Comparison of ENCODE assay signal across 8 mouse cellular contexts in genomic region chr2:154604156-154604555, GRCm38 (mm10). TPM values are rescaled to one million over a fixed set of nuclear protein-coding genes. Genes with fewer than 3 reads are reported as not detected.
A peak's percentile ranks its signal among the peaks of the same experiment; 100 is the strongest.
DNase-seq lines count a peak whose midpoint lies in the region; ATAC-seq lines count a peak whose summit lies in the region.

No protein-coding gene starts in this region.

- DNase-seq in kidney, adult 9 months = no peak
- no peak for DNase-seq in limb, embryonic 11.5 days (ENCODE audit: low spot score)
- DNase-seq in gastrocnemius, postnatal 10 days = no peak
- DNase-seq in frontal cortex, adult 2 months (ENCODE audit: extremely low spot score in 1 of 2, low spot score in 1 of 2) = no peak
- no peak for DNase-seq in c-Kit-positive CD71-positive TER-119-positive erythroid progenitor cells, embryonic 14.5 days (ENCODE audit: low spot score)

- no peak overlapping the region for H3K27ac ChIP-seq in kidney, embryonic 15.5 days
- no peak overlapping the region for H3K27ac ChIP-seq in embryonic facial prominence, embryonic 13.5 days
- no peak overlapping the region for H3K27ac ChIP-seq in limb, embryonic 11.5 days (replicated peaks; ENCODE audit: low read depth, low read length)
- no peak overlapping the region for H3K27ac ChIP-seq in neural tube, embryonic 15.5 days (replicated peaks)

- WGBS in kidney, embryonic 15.5 days = 37% methylated on average over 7 of the region's 7 CpGs
- 36% methylated on average over 7 of the region's 7 CpGs for WGBS in embryonic facial prominence, embryonic 13.5 days
- 38% methylated on average over 7 of the region's 7 CpGs for WGBS in limb, embryonic 11.5 days
- 40% methylated on average over 7 of the region's 7 CpGs for WGBS in neural tube, embryonic 15.5 days

- H3K4me3 ChIP-seq in kidney, embryonic 15.5 days (replicated peaks) = peak overlapping the region; percentile 87
- peak overlapping the region; percentile 77 for H3K4me3 ChIP-seq in embryonic facial prominence, embryonic 13.5 days
- peak overlapping the region; percentile 75; the same call in 1 of the 2 replicates for H3K4me3 ChIP-seq in limb, embryonic 11.5 days (ENCODE audit: low read depth, low read length)
- peak overlapping the region; percentile 80 for H3K4me3 ChIP-seq in neural tube, embryonic 15.5 days (replicated peaks)

- H3K27me3 ChIP-seq in kidney, embryonic 15.5 days = peaks cover 2% of the 10 kb centered on the region; the same call in 1 of the 2 replicates
- H3K27me3 ChIP-seq in embryonic facial prominence, embryonic 13.5 days = no peaks in the 10 kb centered on the region
- H3K27me3 ChIP-seq in limb, embryonic 11.5 days (ENCODE audit: control insufficient read depth, insufficient read depth, low read length) = no peaks in the 10 kb centered on the region
- H3K27me3 ChIP-seq in neural tube, embryonic 15.5 days (replicated peaks) = no peaks in the 10 kb centered on the region

- H3K36me3 ChIP-seq in kidney, embryonic 15.5 days = no peaks in the 10 kb centered on the region
- no peaks in the 10 kb centered on the region for H3K36me3 ChIP-seq in embryonic facial prominence, embryonic 13.5 days
- no peaks in the 10 kb centered on the region for H3K36me3 ChIP-seq in limb, embryonic 11.5 days (ENCODE audit: control insufficient read depth, insufficient read depth, low read length)
- no peaks in the 10 kb centered on the region for H3K36me3 ChIP-seq in neural tube, embryonic 15.5 days

- peak overlapping the region; percentile 18; the same call in 1 of the 2 replicates for H3K9ac ChIP-seq in kidney, embryonic 15.5 days
- 0 out of 2 replicates have a peak overlapping the region, but pooled peaks have one; percentile 33 for H3K9ac ChIP-seq in embryonic facial prominence, embryonic 13.5 days
- no peak overlapping the region for H3K9ac ChIP-seq in limb, embryonic 11.5 days (ENCODE audit: low read length)
- no peak overlapping the region for H3K9ac ChIP-seq in neural tube, embryonic 15.5 days (replicated peaks)

- peaks cover 17% of the 10 kb centered on the region for H3K4me1 ChIP-seq in kidney, embryonic 15.5 days
- peaks cover 14% of the 10 kb centered on the region for H3K4me1 ChIP-seq in embryonic facial prominence, embryonic 13.5 days
- peaks cover 6% of the 10 kb centered on the region; the same call in 1 of the 2 replicates for H3K4me1 ChIP-seq in limb, embryonic 11.5 days (ENCODE audit: control insufficient read depth, insufficient read depth, low read length)
- H3K4me1 ChIP-seq in neural tube, embryonic 15.5 days = peaks cover 16% of the 10 kb centered on the region

- no peaks in the 10 kb centered on the region for H3K9me3 ChIP-seq in kidney, embryonic 15.5 days (replicated peaks)
- H3K9me3 ChIP-seq in embryonic facial prominence, embryonic 13.5 days = no peaks in the 10 kb centered on the region
- no peaks in the 10 kb centered on the region for H3K9me3 ChIP-seq in limb, embryonic 11.5 days (ENCODE audit: control insufficient read depth, low read length)
- no peaks in the 10 kb centered on the region for H3K9me3 ChIP-seq in neural tube, embryonic 15.5 days (replicated peaks)

- H3K4me2 ChIP-seq in kidney, embryonic 15.5 days = peak overlapping the region; percentile 77
- H3K4me2 ChIP-seq in embryonic facial prominence, embryonic 13.5 days = peak overlapping the region; percentile 80
- H3K4me2 ChIP-seq in limb, embryonic 11.5 days (ENCODE audit: low read depth, severe bottlenecking) = peak overlapping the region; percentile 74
- peak overlapping the region; percentile 77 for H3K4me2 ChIP-seq in neural tube, embryonic 15.5 days

- ATAC-seq in kidney, embryonic 15.5 days (replicated peaks; ENCODE audit: low FRiP score) = no peak; the same call in 1 of the 2 replicates
- ATAC-seq in embryonic facial prominence, embryonic 13.5 days (ENCODE audit: insufficient number of reproducible peaks, insufficient read depth, low FRiP score, low TSS enrichment, low read depth) = no peak
- no peak for ATAC-seq in limb, embryonic 11.5 days (ENCODE audit: insufficient number of reproducible peaks, low FRiP score, low TSS enrichment, low read depth)
- no peak for ATAC-seq in neural tube, embryonic 15.5 days (ENCODE audit: low FRiP score)

RNA-seq across cellular contexts. Expression of gene Pxmp4, which starts 0.6 kb away (rescaled TPM):
- 27.7 and 29.8 TPM in 2 replicates for polyA plus RNA-seq in kidney, embryonic 15.5 days (2015; fragmentation: Nextera tagmentation; extraction: Ambion mirVana)
- polyA plus RNA-seq in embryonic facial prominence, embryonic 13.5 days (2015; fragmentation: Nextera tagmentation; extraction: Ambion mirVana) = 24.0 and 24.7 TPM in 2 replicates
- 13.5 and 15.9 TPM in 2 replicates for polyA plus RNA-seq in limb, embryonic 11.5 days (2014; fragmentation: Nextera tagmentation; extraction: Ambion mirVana)
- polyA plus RNA-seq in neural tube, embryonic 15.5 days (2015; fragmentation: Nextera tagmentation; extraction: Ambion mirVana) = 18.1 and 22.9 TPM in 2 replicates
- total RNA-seq in gastrocnemius, postnatal 10 days (2021) = 10 to 100 TPM; 15.1 to 16.1 TPM
- 18.6 and 20.7 TPM in 2 replicates for polyA plus RNA-seq in frontal cortex, adult 2 months (2012; rRNA removed)

RNA-seq across cellular contexts. Expression of gene Zfp341, which starts 8.9 kb away (rescaled TPM):
- 0.85 and 1.00 TPM in 2 replicates for polyA plus RNA-seq in kidney, embryonic 15.5 days (2015; fragmentation: Nextera tagmentation; extraction: Ambion mirVana)
- 1.5 and 1.8 TPM in 2 replicates for polyA plus RNA-seq in embryonic facial prominence, embryonic 13.5 days (2015; fragmentation: Nextera tagmentation; extraction: Ambion mirVana)
- 0.91 and 1.2 TPM in 2 replicates for polyA plus RNA-seq in limb, embryonic 11.5 days (2014; fragmentation: Nextera tagmentation; extraction: Ambion mirVana)
- 2.1 and 2.3 TPM in 2 replicates for polyA plus RNA-seq in neural tube, embryonic 15.5 days (2015; fragmentation: Nextera tagmentation; extraction: Ambion mirVana)
- total RNA-seq in gastrocnemius, postnatal 10 days (2021) = 1 to 10 TPM; 1.8 to 2.3 TPM
- 10.0 and 10.5 TPM in 2 replicates for polyA plus RNA-seq in frontal cortex, adult 2 months (2012; rRNA removed)

RNA-seq across cellular contexts. Expression of gene 4930519P11Rik, which starts 9.1 kb away (rescaled TPM):
- 0.62 TPM in 1 of 2 replicates, not detected in the other for polyA plus RNA-seq in kidney, embryonic 15.5 days (2015; fragmentation: Nextera tagmentation; extraction: Ambion mirVana)
- 1.2 TPM in 1 of 2 replicates, not detected in the other for polyA plus RNA-seq in embryonic facial prominence, embryonic 13.5 days (2015; fragmentation: Nextera tagmentation; extraction: Ambion mirVana)
- polyA plus RNA-seq in limb, embryonic 11.5 days (2014; fragmentation: Nextera tagmentation; extraction: Ambion mirVana) = 0.43 and 0.67 TPM in 2 replicates
- polyA plus RNA-seq in neural tube, embryonic 15.5 days (2015; fragmentation: Nextera tagmentation; extraction: Ambion mirVana) = 0.35 and 0.55 TPM in 2 replicates
- total RNA-seq in gastrocnemius, postnatal 10 days (2021) = not detected
- polyA plus RNA-seq in frontal cortex, adult 2 months (2012; rRNA removed) = 0.48 TPM in 1 of 2 replicates, not detected in the other

RNA-seq across cellular contexts. Expression of gene E2f1, which starts 34.5 kb away (rescaled TPM):
- polyA plus RNA-seq in kidney, embryonic 15.5 days (2015; fragmentation: Nextera tagmentation; extraction: Ambion mirVana) = 20.7 and 21.0 TPM in 2 replicates
- polyA plus RNA-seq in embryonic facial prominence, embryonic 13.5 days (2015; fragmentation: Nextera tagmentation; extraction: Ambion mirVana) = 21.1 and 22.6 TPM in 2 replicates
- polyA plus RNA-seq in limb, embryonic 11.5 days (2014; fragmentation: Nextera tagmentation; extraction: Ambion mirVana) = 8.9 and 10.9 TPM in 2 replicates
- polyA plus RNA-seq in neural tube, embryonic 15.5 days (2015; fragmentation: Nextera tagmentation; extraction: Ambion mirVana) = 3.4 and 7.4 TPM in 2 replicates
- 1 to 10 TPM; 6.3 to 8.7 TPM for total RNA-seq in gastrocnemius, postnatal 10 days (2021)
- polyA plus RNA-seq in frontal cortex, adult 2 months (2012; rRNA removed) = 10.9 and 11.7 TPM in 2 replicates

RNA-seq across cellular contexts. Expression of gene Necab3, which starts 45.5 kb away (rescaled TPM):
- 1.6 and 2.9 TPM in 2 replicates for polyA plus RNA-seq in kidney, embryonic 15.5 days (2015; fragmentation: Nextera tagmentation; extraction: Ambion mirVana)
- polyA plus RNA-seq in embryonic facial prominence, embryonic 13.5 days (2015; fragmentation: Nextera tagmentation; extraction: Ambion mirVana) = 3.8 and 4.3 TPM in 2 replicates
- polyA plus RNA-seq in limb, embryonic 11.5 days (2014; fragmentation: Nextera tagmentation; extraction: Ambion mirVana) = 1.4 and 1.5 TPM in 2 replicates
- 16.0 and 19.6 TPM in 2 replicates for polyA plus RNA-seq in neural tube, embryonic 15.5 days (2015; fragmentation: Nextera tagmentation; extraction: Ambion mirVana)
- under 1 TPM; 0.73 to 0.79 TPM for total RNA-seq in gastrocnemius, postnatal 10 days (2021)
- polyA plus RNA-seq in frontal cortex, adult 2 months (2012; rRNA removed) = 122 and 145 TPM in 2 replicates

Comparison
In these comparisons a context has a peak if more than half of its experiments do, and no peak if none do; other contexts are left out.
1. H3K9ac ChIP-seq: peak in kidney, embryonic 15.5 days (single experiment) and embryonic facial prominence, embryonic 13.5 days (single experiment); none in limb, embryonic 11.5 days (single experiment) and neural tube, embryonic 15.5 days (single experiment).
2. Peak in every context shown above with its lines, with median percentiles within 50 percentile points of each other: H3K4me2 ChIP-seq and H3K4me3 ChIP-seq.